Mouse (Mus musculus) cortical plate, adult 2 months (tissue): ENCODE results near the gene Ece1. TPM values are rescaled to one million over a fixed set of nuclear protein-coding genes. Genes with fewer than 3 reads are reported as not detected.
A peak's percentile ranks its signal among the peaks of the same experiment; 100 is the strongest.

Experiments
- H3K27ac ChIP-seq: fragments of 200-500 bp; 2 replicates; pipeline ENCODE4 v1.5.1; 2012; ENCODE audit warnings: low read length, control low read depth, inconsistent platforms; ENCODE audit not compliant: insufficient read depth
- H3K4me1 ChIP-seq: fragments of 200-500 bp; 2 replicates; pipeline ENCODE4 v1.6.1; 2011; ENCODE audit warnings: low read length; ENCODE audit not compliant: control insufficient read depth, insufficient read depth
- H3K4me3 ChIP-seq: fragments of 200-500 bp; 2 replicates; pipeline ENCODE4 v1.5.1; 2011; ENCODE audit warnings: mild to moderate bottlenecking, low read length, control low read depth; ENCODE audit not compliant: insufficient read depth
- CTCF ChIP-seq: fragments of 200-500 bp; IDR thresholded peaks from 2 replicates; pipeline ENCODE4 v1.5.1; 2011; ENCODE audit warnings: mild to moderate bottlenecking, control low read depth, low read length; ENCODE audit not compliant: insufficient read depth; ENCODE audit errors: extremely low read depth
- POLR2A ChIP-seq: fragments of 200-500 bp; IDR thresholded peaks from 2 replicates; pipeline ENCODE4 v1.6.1; 2011; ENCODE audit warnings: mild to moderate bottlenecking, low read length, control low read depth; ENCODE audit not compliant: insufficient read depth; ENCODE audit errors: extremely low read depth
- polyA plus RNA-seq: library from polyadenylated mRNA; depleted of rRNA; stranded (reverse); fragments of >200 nt; gene quantifications from 2 replicates; pipeline ENCODE4 v1.2.3, GENCODE M21; 2012

The Ece1 gene
- polyA plus RNA-seq, 1 experiment: 29.8 TPM

- Histone ChIP-seq H3K27ac (no peak overlapping the region), H3K4me3 (no peak overlapping the region), H3K4me1 (no peaks in the 10 kb centered on the region)
- no peak for TF ChIP-seq POLR2A
- TF ChIP-seq CTCF: peak; percentile 48
Observed at GRCm38 (mm10) chr4:137851484-137851883, 10.6 kb upstream of the Ece1 start.

GRCm38 (mm10) chr4:137853822-137854221 is 8.2 kb upstream of the Ece1 start:
- Histone ChIP-seq H3K4me1 (no peaks in the 10 kb centered on the region), H3K27ac (no peak overlapping the region), H3K4me3 (no peak overlapping the region)
- TF ChIP-seq POLR2A: no peak
- no peak for TF ChIP-seq CTCF

- TF ChIP-seq POLR2A: no peak
- TF ChIP-seq CTCF: no peak
- no peak overlapping the region for H3K4me3 ChIP-seq
- no peaks in the 10 kb centered on the region for H3K4me1 ChIP-seq
- H3K27ac ChIP-seq: no peak overlapping the region
Observed at GRCm38 (mm10) chr4:137855741-137856341, 6.2 kb upstream of the Ece1 start.

GRCm38 (mm10) chr4:137857116-137857515 is 4.9 kb upstream of the Ece1 start:
- H3K4me1 ChIP-seq: peaks cover 1% of the 10 kb centered on the region; the same call in 1 of the 2 replicates
- no peak overlapping the region for H3K4me3 ChIP-seq
- no peak overlapping the region for H3K27ac ChIP-seq
- TF ChIP-seq CTCF: peak; percentile 54
- no peak for TF ChIP-seq POLR2A

- TF ChIP-seq CTCF (no peak), POLR2A (no peak)
- Histone ChIP-seq H3K4me3 (no peak overlapping the region), H3K4me1 (peaks cover 1% of the 10 kb centered on the region; the same call in 1 of the 2 replicates), H3K27ac (no peak overlapping the region)
Observed at GRCm38 (mm10) chr4:137858371-137858770, 3.7 kb upstream of the Ece1 start.

- Histone ChIP-seq H3K4me1 (peaks cover 5% of the 10 kb centered on the region), H3K4me3 (peak overlapping the region; percentile 91), H3K27ac (no peak overlapping the region)
- TF ChIP-seq POLR2A (no peak), CTCF (no peak)
Observed at GRCm38 (mm10) chr4:137861461-137862011, 501 bp upstream of the Ece1 start.

GRCm38 (mm10) chr4:137862516-137863240 is 641 bp downstream of the Ece1 start:
- Histone ChIP-seq H3K4me1 (peaks cover 5% of the 10 kb centered on the region), H3K4me3 (peak overlapping the region; percentile 91), H3K27ac (peak overlapping the region; percentile 2; the same call in 1 of the 2 replicates)
- no peak for TF ChIP-seq POLR2A
- no peak for TF ChIP-seq CTCF

- H3K27ac ChIP-seq: no peak overlapping the region
- H3K4me1 ChIP-seq: peaks cover 5% of the 10 kb centered on the region
- TF ChIP-seq CTCF (no peak), POLR2A (no peak)
- peak overlapping the region; percentile 91; the same call in 1 of the 2 replicates for H3K4me3 ChIP-seq
Observed at GRCm38 (mm10) chr4:137864031-137864430, 2.0 kb downstream of the Ece1 start.

- Histone ChIP-seq H3K4me3 (peak overlapping the region; percentile 12), H3K27ac (peak overlapping the region; percentile 12; the same call in 1 of the 2 replicates), H3K4me1 (peaks cover 7% of the 10 kb centered on the region)
- peak; percentile 86 for TF ChIP-seq POLR2A
- no peak for TF ChIP-seq CTCF
Observed at GRCm38 (mm10) chr4:137864769-137865168, 2.7 kb downstream of the Ece1 start.

- H3K4me1 ChIP-seq: peaks cover 9% of the 10 kb centered on the region
- H3K27ac ChIP-seq: peak overlapping the region; percentile 7; the same call in 1 of the 2 replicates
- H3K4me3 ChIP-seq: peak overlapping the region; percentile 12
- TF ChIP-seq POLR2A: no peak
- no peak for TF ChIP-seq CTCF
Observed at GRCm38 (mm10) chr4:137865221-137865641, 3.2 kb downstream of the Ece1 start.
